Mouse (Mus musculus) regulatory T cell (primary cell): ENCODE results near the gene Ell.
"Not testable (repeated sequence)": the region's sequence is repeated elsewhere in the genome, so short reads cannot be mapped to it uniquely, and the experiment has no call there.

ENCODE experiments used
- in situ Hi-C: fragments of 300-600 bp; cut with MboI, MseI; formaldehyde crosslinking; loops from one replicate; pipeline ENCODE4 v1.15.1; 2025; ENCODE audit warnings: high pct_unique_total_duplicates

The Ell gene

DNA sequence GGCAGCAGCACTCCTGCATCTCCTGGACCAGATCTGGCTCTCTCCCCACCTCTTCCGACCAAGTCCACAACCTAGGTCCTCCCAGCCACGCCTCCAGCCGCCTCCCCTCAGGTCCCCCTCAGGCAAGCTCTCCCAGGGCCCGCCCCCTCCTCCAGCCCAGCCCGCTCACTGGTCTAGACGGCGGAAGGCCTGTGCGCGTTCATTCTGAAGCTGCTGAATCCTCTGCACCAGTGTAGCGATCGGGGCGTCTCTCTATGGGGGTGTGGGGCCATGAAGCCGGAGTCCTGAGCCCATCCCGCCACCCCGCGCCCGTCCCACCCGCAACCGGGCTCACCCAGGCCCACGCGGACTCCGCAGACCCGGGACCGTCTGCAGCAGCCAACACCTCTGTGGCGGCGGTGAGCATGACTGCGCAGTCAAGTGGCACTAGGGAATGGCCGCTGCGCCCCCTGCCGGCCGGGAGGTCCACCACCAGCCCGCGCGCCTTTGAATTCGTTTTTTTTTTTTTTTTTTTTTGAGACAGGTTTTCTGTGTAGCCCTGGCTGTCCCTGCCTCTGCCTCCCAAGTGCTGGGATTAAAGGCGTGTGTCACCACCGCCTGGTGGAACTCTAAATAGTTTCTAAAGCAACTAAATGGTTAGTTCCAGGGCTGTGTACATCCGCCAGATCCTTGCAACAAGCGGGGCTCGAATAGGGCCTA is 32.8 kb upstream of the Ell start, which contains the start of gene Rex1bd:
Rex1bd (minus strand) TSS at position 425 of the 699 bp plus-strand sequence.
- in situ Hi-C loops: loop anchor here (10.0 kb wide), 2 partner anchors 92 to 1292 kb away; no protein-coding TSS in a partner anchor

DNA sequence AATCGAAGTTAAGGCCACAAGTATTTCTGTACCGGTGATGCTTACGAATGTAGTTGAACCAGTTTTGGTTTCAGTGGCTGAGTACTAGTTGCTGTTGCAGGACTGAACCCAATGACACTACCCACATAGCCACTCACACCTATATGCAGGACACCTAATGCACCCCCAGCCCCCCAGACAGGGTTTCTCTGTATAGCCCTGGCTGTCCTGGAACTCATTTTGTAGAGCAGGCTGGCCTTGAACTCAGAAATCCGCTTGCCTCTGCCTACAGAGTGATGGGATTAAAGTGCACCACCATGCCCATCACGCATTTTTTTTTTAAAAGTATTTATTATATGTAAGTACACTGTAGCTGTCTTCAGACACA is 32.2 kb upstream of the Ell start:
- in situ Hi-C loops: loop anchor here (10.0 kb wide), 2 partner anchors 92 to 1292 kb away; no protein-coding TSS in a partner anchor

DNA sequence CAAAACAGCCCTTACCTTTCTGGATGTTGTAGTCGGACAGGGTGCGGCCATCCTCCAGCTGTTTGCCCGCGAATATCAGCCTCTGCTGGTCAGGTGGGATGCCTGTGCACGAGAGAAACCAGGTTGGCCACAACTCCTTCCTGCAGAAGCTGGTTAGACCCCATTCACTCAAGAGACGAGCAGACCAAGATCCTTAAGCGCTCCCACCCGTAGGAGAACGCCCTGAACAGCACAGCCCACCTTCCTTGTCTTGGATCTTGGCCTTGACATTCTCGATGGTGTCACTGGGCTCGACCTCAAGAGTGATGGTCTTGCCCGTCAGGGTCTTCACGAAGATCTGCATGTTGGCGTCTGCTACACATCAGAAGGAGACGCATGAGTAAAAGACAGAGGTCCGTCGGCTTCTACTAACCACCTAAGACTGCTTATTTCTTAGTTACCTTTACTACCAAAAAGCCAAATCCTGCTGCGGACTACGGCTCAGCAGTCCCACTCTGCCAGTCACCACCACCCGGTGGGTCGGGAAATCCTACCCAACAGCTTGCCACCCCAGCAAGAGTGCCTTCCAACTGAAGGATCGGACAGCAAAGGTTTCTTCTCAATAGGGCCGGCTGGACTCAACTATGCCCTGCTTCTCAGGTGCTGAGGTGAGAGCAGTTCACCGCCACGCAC is 29.8 kb upstream of the Ell start:
- in situ Hi-C loops: loop anchor here (10.0 kb wide), 2 partner anchors 95 to 1295 kb away; no protein-coding TSS in a partner anchor

DNA sequence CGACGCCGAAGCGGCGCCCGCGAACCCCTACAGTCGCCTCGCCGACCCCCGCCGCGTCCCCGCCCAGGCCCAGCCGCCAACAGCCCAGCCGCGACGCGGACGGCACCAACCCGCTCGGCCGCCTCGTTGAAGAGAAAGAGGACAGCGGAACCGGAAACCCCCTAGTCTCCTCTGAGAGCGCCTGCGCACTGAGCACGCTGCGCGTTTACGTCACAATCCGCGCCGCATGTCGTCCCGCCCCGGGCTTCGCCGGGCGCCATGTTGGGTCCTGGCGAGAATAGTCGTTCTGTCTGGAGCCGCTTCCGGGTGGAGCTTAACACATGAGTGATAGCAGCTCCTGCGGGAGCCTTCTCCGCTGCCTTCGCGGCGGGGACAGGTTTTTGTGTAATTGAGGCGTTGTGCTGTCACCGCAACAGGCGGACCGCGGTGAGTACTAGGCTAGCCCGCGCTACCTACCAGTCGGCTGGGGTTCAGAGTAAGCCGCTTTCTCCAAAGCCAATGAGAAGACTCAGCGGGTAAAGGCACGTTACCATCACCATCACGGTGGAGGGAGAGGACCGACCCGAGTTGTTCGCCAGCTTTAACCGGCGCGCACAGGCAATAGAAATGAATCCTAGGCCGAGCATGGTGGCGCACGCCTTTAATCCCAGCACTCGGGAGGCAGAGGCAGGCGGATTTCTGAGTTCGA is 28.9 kb upstream of the Ell start, which contains the start of gene Uba52:
Uba52 (minus strand) TSS at position 574 of the 688 bp plus-strand sequence.
- in situ Hi-C loops: no loop called here

DNA sequence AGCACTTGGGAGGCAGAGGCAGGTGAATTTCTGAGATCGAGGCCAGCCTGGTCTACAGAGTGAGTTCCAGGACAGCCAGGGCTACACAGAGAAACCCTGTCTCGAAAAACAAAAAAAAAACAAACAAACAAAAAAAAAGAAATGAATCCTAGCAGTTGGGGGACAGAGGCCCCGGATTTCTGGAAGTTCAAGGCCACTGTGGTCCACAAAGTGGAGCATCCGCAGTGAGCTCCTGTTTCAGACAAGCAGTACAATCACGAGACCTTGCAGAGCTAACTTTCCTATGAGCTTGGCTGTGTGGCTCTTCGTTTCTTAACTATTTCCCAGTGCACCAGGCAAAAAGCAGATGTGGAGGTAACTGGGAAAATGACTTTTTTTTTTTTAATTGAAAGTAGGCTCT is 28.1 kb upstream of the Ell start:
- in situ Hi-C loops: not testable (repeated sequence)

DNA sequence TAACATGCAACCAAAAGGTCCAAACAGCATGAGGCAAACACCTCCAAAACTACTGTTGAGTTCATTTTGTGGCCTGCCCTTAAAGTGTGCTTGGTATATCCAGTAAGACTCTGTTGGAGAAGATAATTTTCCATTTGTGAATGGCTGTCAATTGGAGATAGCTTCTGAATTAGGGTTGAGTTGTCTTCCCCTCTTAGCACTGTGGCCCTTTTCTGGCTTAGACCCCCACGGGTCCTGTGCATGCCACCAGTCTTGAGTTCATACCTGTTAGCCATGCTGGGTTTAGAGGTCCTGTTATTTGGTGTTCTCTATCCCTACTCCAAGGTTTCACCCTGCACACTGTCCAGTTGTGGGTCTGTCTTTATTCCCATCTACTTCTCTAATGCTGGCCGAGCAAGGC is 27.5 kb upstream of the Ell start:
- in situ Hi-C loops: no loop called here

DNA sequence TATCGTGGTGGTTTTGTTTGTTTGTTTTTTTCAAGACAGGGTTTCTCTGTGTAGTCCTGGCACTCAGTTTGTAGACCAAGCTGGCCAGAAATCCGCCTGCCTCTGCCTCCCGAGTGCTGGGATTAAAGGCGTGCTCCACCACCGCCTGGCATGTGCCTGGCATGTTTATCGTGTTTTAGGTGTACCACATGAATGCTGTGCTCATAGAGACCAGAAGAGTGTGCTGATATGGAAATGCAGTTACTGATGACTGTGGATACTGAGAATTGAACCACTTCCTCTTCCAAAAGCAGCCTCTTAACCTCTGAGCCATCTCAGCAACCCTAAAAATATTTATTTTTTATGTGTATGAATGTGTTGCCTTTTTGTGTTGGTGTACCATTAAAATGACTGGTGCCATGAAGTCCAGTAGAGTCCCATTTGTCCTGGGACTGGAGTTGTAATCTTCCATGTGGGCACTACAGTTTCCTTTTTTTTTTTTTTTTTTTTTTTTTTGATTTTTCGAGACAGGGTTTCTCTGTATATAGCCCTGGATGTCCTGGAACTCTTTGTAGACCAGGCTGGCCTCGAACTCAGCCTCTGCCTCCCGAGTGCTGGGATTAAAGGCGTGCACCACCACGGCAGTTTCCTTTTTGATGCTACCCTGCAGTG is 26.9 kb upstream of the Ell start:
- in situ Hi-C loops: no loop called here

DNA sequence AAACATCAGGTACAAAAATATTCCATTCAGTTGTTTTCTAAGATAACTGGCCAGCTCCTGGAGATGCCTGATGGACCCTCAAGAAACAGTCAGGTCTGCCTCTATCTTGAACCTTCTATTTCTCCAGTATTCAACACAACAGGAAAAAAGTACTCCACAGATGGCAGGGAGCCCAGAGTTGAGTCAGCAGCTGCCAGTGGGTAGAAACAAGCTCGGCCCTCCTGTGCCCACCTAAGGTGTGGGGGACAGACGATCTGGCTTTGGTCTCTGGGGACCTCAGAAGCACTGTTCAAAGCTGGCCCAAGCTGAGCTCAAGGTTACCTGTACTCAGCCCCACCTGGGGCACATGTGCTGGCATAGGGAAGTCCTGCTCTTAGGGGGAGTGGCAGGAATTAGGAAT is 25.8 kb upstream of the Ell start:
- in situ Hi-C loops: no loop called here

DNA sequence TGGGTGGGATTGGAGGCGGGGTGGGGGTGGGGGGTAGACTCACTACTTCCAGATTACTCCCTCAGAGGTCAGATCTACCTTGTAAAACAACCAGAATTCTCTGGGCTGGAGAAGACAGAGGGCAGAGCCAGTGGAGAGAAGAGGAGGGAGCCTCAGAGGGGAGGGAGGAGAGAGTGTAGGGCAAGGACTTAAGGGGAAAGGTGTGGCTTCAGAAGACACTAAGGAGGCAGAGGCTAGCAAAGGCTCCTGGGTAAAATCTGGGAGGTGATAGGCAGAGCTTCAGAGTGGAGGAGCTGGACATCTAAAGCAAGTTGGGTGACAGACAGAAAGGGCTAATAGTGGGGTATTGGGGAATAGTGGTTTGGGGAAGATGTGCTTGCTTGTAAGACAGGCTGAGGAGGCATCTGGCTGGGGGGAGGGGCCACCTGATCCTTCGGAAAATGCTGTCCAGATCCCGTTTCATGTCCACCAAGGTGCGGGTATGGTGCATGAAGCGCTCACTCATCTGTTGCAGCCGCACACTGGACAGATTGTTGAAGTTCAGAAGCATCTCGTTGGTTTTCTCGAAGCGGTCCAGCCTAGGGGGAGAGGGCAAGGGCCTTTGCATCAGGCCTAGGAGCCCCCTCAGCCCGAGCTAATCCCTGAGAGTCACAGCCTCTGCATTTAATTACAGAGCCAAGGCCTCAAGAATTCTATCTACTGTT is 21.2 kb upstream of the Ell start:
- in situ Hi-C loops: no loop called here

DNA sequence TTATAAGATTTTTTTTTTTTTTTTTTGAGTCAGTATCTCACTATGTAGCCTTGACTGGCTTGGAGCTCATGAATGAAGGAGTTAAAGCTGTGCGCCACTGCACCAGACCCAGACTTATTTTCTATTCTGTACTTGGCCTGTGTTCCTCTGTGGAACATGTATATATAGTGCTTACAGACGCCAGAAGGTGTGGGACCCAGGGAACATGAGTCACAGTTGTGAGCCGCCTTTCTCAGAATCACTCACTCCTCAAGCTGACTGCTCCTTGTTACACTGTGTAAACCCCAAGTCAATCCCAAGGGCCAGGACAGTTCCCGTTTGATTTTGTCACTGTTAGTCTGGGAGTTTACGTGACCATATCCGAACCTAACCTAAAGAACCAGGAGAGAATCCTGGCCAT is 20.2 kb upstream of the Ell start:
- in situ Hi-C loops: no loop called here

DNA sequence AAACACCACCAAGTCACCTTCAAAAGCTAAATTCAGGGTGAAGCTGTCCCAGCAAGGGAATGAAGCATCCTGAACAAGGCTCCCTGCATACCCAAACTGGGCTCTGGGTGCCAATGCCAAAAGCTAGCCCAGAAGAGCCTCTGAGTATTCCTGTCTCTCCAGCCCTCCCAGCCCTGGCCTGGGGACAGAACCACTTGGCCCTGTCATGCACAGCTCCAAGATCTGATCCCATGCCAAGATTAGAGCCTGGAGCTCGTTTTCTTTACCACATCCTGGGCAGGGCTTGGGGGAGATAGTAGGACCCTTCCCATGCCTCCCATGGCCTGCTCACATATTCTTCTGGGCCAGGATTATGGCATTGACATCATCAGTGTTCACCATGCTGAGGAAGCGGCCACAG is 19.7 kb upstream of the Ell start:
- in situ Hi-C loops: no loop called here

DNA sequence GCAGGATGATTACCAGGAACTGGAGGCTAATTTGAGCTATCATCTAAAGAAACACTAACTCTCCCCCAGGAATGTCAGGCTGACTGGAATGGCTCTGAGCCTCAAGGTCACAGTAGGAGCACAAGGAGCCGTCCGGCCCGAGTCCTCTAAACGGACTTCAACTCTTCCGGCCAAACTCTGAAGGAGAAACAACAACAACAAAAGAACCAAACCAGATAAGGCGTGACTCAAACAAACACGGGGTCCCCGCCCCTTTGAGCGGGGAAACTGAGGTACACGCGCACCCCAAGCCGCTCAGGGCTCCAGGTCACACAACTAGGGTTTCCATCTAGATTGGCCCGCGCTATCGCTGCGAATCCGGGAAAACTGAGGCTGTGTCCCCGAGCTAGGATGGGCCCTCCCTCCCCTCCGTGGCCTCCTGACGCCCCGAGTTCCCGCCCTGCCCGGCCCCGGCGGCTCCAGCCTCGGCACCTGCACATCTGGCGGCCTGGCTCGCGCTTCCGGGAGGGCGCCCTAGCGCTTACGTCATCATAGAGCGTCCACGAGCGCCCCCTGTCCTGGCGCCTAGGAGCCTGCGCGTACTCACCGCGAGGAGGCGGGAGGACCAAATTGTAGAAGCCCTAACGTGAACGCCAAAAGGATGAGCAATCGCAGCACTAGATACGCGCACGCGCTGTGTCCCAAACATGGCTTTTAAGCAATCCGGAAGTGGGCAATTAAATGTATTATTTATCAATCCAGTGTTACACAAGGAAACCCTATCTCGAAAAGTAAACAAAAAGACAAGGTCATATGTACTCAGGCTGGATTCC is 16.5 kb upstream of the Ell start:
- in situ Hi-C loops: no loop called here

DNA sequence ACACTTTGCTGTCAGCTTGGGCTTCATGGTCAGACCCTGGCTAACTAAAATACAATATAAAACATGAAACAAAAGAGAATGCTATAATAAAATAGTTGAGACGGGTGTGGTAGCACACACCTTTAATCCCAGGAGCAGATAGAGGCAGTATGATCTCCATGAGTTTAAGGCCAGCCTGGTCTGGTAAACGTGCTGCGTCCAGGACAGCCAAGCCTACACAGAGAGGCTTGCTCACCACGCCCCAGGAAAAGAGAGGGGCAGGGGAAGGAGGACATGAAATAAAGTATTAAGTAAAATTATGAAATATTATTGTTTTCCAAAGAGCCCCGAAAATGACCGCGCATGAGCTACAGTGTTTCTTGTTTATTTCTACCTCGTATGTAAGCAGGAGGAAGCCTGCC is 12.1 kb upstream of the Ell start:
- in situ Hi-C loops: no loop called here

DNA sequence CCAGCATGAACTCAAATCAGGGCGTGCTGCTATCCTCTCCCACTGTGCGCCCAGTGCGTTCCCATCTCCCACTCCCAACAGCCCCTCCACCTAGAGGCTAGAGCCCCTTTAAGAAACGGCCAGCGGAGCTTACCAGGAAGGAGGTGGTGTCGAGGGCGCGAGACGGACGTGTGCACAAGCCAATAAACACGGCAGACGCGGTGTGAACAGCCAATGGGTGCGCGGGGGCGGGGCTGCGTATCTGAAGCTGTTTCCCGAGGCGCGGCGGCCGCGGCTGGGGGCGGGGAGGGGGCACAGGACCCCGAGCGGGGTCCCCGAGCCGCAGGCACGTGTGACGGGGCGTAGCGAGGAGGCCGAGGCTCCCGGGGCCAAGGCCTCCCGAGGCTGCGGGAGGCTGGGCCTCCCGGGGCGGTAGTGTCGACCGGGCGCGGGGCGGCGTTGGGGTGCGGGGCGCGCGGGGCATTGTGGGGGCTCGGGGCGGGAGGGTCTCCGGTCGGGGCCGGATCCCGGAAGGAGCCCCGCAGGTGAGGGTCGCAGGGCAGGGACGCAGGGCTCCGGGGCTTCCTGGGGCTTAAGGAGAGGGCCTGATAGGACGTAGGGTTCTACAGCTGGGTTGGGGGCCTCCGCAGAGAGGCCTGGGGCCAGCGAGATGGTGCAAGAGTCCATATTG is 11.6 kb upstream of the Ell start, which contains the start of the genes Fkbp8 and Kxd1:
Fkbp8 (plus strand) TSS at position 213 of the 670 bp plus-strand sequence.
Kxd1 (minus strand) TSS at position 445 of the 670 bp plus-strand sequence.
- in situ Hi-C loops: no loop called here

DNA sequence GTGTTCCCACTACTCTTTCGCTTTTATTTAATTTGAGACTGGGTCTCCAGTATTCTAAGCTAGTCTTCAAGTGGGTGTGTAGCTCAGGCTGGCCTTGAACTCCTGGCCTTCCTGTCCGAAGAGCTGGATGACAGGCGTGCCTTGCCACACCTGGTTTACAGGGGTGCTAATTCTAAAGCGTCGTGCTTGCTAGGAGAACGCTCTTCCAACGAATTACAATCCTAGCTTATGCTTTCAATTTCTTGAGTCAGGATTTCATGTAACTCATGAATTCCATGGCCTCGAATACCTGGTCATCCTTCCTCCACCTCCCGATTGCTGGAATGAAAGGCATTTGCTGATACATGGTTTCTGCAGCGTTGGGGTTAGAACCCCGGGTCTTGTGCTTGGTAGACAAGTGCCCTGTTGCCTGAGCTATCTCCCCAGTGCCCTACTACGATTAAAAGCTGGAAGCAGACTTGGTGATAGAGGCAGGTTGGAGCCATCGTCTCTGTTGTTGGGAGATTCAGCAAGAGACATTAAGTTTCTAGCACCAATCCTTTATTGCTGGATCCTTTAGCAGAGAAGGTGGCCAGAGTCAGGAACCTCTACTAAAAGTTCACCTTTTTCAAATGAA is 11.0 kb upstream of the Ell start:
- in situ Hi-C loops: no loop called here

DNA sequence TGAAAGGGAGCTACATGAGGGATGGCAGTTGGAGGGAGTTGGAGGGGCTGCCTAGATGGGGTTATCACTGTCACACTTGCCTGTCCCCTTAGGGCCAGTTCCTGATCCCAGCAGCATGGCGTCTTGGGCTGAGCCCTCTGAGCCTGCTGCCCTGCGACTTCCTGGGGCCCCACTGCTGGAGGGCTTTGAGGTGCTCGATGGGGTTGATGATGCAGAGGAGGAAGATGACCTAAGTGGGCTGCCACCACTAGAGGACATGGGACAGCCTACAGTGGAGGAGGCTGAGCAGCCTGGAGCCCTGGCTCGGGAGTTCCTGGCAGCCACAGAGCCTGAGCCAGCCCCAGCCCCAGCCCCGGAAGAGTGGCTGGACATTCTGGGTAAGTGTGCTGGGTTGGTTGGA is 10.0 kb upstream of the Ell start:
- in situ Hi-C loops: no loop called here

DNA sequence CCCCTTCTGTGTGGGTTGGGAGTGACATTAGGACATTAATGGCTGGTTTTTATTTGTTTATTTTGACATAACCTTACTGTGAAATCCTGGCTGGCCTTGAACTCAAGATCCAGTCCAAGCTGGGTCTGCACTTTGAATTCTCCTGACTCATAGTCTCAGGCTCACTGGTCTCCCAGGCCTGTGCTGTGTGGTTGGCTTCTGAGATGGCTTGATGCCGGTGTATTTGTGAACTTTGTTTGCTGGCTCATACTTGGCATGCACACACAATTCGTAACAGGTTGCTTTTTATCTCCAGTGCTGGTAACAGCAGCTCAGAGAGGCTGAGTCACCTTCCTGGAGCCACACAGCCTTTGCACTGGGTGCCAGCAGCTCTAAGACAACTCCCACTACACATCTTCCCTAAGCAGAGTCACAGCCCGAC is 9.5 kb upstream of the Ell start:
- in situ Hi-C loops: no loop called here

DNA sequence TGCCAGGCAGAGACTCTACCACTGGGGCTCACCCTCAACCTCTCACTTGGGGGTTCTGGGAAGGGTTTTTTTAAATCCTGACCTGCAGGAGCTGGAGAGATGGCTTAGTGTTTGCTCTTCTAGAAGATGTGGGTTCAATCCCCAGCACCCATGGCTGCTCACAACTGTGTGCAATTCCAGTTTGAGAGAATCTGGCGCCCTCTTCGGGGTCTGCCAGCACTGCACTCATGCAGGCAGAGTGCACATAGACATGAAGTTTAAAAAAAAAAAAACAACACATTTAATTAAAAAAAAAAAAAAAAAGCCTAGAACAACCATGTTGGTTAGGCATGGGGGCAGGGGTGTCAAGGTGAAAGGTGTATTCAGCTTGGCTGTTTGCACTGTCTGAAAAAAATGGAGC is 8.9 kb upstream of the Ell start:
- in situ Hi-C loops: no loop called here

DNA sequence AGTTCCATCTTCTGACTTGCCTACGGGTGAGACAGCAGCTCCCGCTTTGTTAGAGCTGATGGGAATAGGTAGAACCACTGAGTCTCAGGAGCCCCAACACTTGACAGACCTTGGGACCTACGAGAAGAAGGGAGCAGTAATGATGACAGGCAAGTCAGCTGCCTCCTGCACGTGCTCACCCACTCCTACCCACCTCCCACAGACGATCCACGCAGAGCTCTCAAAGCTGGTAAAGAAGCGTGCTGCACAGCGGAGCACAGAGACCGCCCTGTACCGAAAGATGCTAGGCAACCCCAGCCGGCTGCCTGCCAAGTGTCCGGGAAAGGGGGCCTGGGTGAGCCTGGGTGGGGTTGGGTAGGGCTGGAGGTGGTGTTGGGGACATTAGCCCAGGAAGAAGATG is 5.0 kb upstream of the Ell start:
- in situ Hi-C loops: no loop called here
